Mouse (Mus musculus) hindbrain, embryonic 15.5 days (tissue): Measurements from ENCODE around the gene Lmx1b. TPM values are rescaled to one million over a fixed set of nuclear protein-coding genes. Genes with fewer than 3 reads are reported as not detected.

Experiments
- ATAC-seq: fragments of 200-750 bp; cut with Nextera tagmentation; 2 replicates; pipeline ENCODE4 v1.8.0; 2017; ENCODE audit warnings: low read depth, moderate number of reproducible peaks, moderate TSS enrichment; ENCODE audit not compliant: low FRiP score
- H3K27ac ChIP-seq: fragments of 300-500 bp; sonication (generic); replicated peaks from 2 replicates; pipeline ENCODE4 v1.5.1; 2015; ENCODE audit warnings: mild to moderate bottlenecking, inconsistent platforms
- H3K27me3 ChIP-seq: fragments of 300-500 bp; sonication (generic); 2 replicates; pipeline ENCODE4 v1.6.1; 2015; ENCODE audit warnings: control low read depth, inconsistent platforms
- H3K36me3 ChIP-seq: fragments of 300-500 bp; sonication (generic); 2 replicates; pipeline ENCODE4 v1.6.1; 2015; ENCODE audit warnings: control low read depth, inconsistent platforms
- H3K4me1 ChIP-seq: fragments of 300-500 bp; sonication (generic); replicated peaks from 2 replicates; pipeline ENCODE4 v1.6.1; 2015; ENCODE audit warnings: control low read depth, inconsistent platforms
- H3K4me2 ChIP-seq: fragments of 300-500 bp; sonication (generic); 2 replicates; pipeline ENCODE4 v1.6.1; 2015; ENCODE audit warnings: moderate library complexity, mild to moderate bottlenecking, inconsistent platforms
- H3K4me3 ChIP-seq: fragments of 300-500 bp; sonication (generic); 2 replicates; pipeline ENCODE4 v1.5.1; 2015; ENCODE audit warnings: mild to moderate bottlenecking, inconsistent platforms
- H3K9ac ChIP-seq: fragments of 300-500 bp; sonication (generic); 2 replicates; pipeline ENCODE4 v1.6.1; 2015; ENCODE audit warnings: inconsistent platforms
- H3K9me3 ChIP-seq: fragments of 300-500 bp; sonication (generic); 2 replicates; pipeline ENCODE4 v1.6.1; 2016; ENCODE audit warnings: control low read depth, inconsistent platforms
- WGBS: fragments of 180-500 bp; shearing (Covaris S2); methylation state at CpG from one replicate; pipeline ENCODE4 v1.1.7; 2015; 5-methylcytosine and 5-hydroxymethylcytosine counted together
- polyA plus RNA-seq: library from polyadenylated mRNA; unstranded; fragments of >200 nt; fragmentation: Nextera tagmentation; extraction: Ambion mirVana; gene quantifications from 2 replicates; pipeline ENCODE4 v1.2.1, GENCODE M21; 2015

The Lmx1b gene
- polyA plus RNA-seq, 1 experiment from 2014 or later = 6.2 TPM

- peak overlapping the region; percentile 39 for H3K4me3 ChIP-seq
- WGBS = 2% methylated on average over 42 of the region's 42 CpGs
- no peaks in the 10 kb centered on the region for H3K9me3 ChIP-seq
- H3K9ac ChIP-seq = peak overlapping the region; percentile 32
- H3K36me3 ChIP-seq = no peaks in the 10 kb centered on the region
- peaks cover 88% of the 10 kb centered on the region for H3K27me3 ChIP-seq
- peak overlapping the region; percentile 53 for H3K4me2 ChIP-seq
- peaks cover 17% of the 10 kb centered on the region for H3K4me1 ChIP-seq
- H3K27ac ChIP-seq = peak overlapping the region; percentile 69
- peak; percentile 55; the same call in 1 of the 2 replicates for ATAC-seq
Measured at GRCm38 (mm10) chr2:33642650-33643458, 2.5 kb upstream of the Lmx1b start.

DNA sequence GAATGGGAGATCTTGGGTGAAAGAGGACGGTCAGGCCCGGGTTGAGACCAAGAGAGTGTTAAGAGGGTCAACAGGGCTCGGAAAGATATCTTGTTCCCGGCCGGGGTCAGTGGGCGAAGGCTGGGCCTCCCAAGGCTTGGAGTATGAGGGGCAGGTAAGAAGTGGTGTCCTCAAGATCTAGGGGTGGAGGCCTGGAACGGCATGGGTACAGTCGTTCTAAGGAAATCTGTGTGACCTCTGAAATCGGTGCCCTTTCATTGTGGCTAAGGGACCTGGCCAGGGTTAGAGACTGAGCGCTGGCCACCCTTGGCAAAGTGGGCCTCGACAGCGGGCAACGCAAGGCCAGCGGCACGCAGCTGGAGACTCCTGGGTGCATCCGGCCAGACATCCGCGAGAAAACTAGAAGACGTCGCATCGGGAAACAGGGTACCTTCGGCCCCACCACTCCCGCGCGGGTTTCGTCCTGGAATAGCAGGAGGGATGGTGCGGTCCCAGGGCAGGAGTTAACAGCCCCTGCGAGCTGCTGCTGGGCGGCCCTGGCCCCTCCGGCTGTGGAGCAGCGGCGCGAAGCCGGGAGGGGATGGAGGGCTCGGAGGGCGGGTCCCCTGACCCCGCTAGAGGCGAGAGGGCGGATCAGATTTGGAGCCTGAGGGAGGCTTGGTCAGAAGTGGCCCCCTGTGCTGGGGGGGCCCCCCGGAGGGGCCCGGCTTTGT lies 1.7 kb upstream of the Lmx1b start:
- peak overlapping the region; percentile 39 for H3K4me3 ChIP-seq
- peak overlapping the region; percentile 69 for H3K27ac ChIP-seq
- H3K36me3 ChIP-seq = no peaks in the 10 kb centered on the region
- H3K4me1 ChIP-seq = peaks cover 17% of the 10 kb centered on the region
- WGBS = under 1% methylated on average over 41 of the region's 41 CpGs
- peak overlapping the region; percentile 53 for H3K4me2 ChIP-seq
- no peak for ATAC-seq
- peak overlapping the region; percentile 31 for H3K9ac ChIP-seq
- no peaks in the 10 kb centered on the region for H3K9me3 ChIP-seq
- peaks cover 87% of the 10 kb centered on the region for H3K27me3 ChIP-seq

GRCm38 (mm10) chr2:33640978-33641858 lies 907 bp upstream of the Lmx1b start:
- peaks cover 79% of the 10 kb centered on the region for H3K27me3 ChIP-seq
- WGBS = 2% methylated on average over 45 of the region's 56 CpGs
- peak overlapping the region; percentile 49; the same call in 1 of the 2 replicates for H3K9ac ChIP-seq
- peaks cover 17% of the 10 kb centered on the region for H3K4me1 ChIP-seq
- peak overlapping the region; percentile 39 for H3K4me3 ChIP-seq
- H3K36me3 ChIP-seq = no peaks in the 10 kb centered on the region
- peak; percentile 63; the same call in 1 of the 2 replicates for ATAC-seq
- peak overlapping the region; percentile 53 for H3K4me2 ChIP-seq
- peak overlapping the region; percentile 77 for H3K27ac ChIP-seq
- H3K9me3 ChIP-seq = no peaks in the 10 kb centered on the region

DNA sequence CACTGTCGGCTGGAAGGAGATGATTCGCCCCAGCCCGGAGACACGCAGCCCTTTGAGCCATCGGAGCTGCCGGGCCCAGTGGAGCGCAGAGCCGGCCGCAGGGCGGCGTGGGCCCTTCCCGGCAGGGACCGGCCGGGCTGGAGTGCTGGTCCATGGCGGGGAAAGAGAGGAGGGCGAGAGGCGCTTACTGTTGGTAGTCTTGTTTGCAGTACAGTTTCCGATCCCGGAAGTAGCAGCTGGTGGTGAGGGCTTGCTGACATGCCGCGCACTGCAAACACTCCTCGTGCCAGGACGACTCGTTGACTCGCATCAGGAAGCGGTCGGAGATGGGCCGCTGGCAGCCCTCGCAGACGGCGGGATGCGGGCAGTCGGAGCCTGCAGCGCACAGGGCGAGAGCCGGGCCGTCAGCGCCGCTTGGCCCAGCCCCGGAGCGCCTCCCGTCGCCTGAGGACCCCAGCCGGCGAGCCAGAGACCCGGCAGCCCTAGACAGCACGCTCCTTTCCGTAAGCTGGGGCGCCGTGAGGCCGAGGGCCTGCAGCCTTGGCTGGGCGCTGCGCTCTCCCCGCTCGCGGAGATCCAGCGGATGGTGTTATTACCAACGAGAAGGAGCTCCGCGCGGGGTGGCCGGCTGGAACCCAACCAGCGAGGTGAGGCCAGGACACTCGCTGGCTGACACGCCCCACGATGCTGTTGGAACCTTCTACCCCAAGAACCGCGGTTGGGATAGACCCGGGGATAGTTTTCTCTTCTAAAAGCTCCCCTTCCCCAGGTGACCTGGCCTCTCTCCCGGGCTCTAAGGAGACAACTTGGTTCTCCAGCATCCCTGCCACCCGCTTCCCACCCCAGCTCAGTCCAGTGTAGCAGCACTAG lies 775 bp downstream of the Lmx1b start:
- Histone ChIP-seq H3K4me3 (peak overlapping the region; percentile 39), H3K9ac (peak overlapping the region; percentile 49), H3K36me3 (no peaks in the 10 kb centered on the region), H3K4me1 (peaks cover 17% of the 10 kb centered on the region), H3K4me2 (peak overlapping the region; percentile 53), H3K27ac (peak overlapping the region; percentile 77), H3K27me3 (peaks cover 78% of the 10 kb centered on the region), H3K9me3 (no peaks in the 10 kb centered on the region)
- no peak for ATAC-seq
- WGBS = 1% methylated on average over 71 of the region's 71 CpGs

DNA sequence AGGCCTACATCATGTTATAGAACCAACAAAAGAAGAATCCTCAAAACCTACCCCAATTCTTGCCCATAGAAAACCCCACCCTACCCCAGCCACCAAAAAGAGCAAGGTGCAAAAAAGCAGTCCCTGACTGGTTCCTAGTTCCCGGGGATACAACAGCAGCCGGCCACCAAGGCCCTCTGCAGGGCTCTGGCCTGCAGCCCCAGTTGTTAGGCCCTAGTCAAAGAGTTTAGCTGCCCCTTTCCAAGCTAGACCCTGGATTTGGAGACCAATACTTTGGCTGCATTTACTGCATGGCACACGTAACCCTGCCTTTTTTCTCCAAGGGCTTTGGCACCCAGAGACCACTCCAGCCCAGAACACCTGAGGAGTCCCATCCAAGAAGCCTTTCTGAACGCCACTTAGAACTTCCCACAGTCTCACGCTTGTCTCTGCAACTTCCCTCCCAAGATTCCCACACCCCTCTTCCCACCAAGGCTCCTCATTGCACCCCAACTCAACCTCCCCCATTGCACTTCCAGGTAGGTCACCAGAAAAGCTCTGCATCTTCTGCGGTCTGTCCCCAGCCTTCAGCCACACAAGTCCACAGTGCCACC lies 2.1 kb downstream of the Lmx1b start:
- WGBS = 21% methylated on average over 6 of the region's 6 CpGs
- H3K9ac ChIP-seq = peak overlapping the region; percentile 49
- peaks cover 17% of the 10 kb centered on the region for H3K4me1 ChIP-seq
- peak overlapping the region; percentile 53 for H3K4me2 ChIP-seq
- H3K27ac ChIP-seq = peak overlapping the region; percentile 77
- H3K27me3 ChIP-seq = peaks cover 82% of the 10 kb centered on the region
- peak overlapping the region; percentile 39 for H3K4me3 ChIP-seq
- no peaks in the 10 kb centered on the region for H3K9me3 ChIP-seq
- no peaks in the 10 kb centered on the region for H3K36me3 ChIP-seq
- ATAC-seq = no peak

DNA sequence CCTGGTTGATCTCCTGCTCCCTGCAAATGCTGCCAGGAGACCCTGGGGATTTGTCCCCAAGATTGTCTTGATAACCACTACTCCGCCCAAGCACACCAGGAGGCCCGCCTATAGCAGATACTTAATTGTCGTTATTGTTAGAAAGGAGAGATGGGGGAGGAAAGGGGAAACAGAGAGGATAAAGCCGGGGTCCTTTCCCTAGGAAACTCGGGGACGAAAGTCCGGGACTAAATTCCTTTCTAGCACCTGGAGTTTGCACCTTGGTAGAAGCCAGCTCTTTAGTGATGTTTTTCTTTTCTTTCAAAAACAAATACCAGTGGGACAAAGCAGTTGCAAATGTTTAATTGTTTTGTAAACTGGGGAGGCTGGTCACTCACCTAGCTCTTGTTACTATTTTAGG lies 3.0 kb downstream of the Lmx1b start:
- no peaks in the 10 kb centered on the region for H3K9me3 ChIP-seq
- H3K4me3 ChIP-seq = peak overlapping the region; percentile 39

DNA sequence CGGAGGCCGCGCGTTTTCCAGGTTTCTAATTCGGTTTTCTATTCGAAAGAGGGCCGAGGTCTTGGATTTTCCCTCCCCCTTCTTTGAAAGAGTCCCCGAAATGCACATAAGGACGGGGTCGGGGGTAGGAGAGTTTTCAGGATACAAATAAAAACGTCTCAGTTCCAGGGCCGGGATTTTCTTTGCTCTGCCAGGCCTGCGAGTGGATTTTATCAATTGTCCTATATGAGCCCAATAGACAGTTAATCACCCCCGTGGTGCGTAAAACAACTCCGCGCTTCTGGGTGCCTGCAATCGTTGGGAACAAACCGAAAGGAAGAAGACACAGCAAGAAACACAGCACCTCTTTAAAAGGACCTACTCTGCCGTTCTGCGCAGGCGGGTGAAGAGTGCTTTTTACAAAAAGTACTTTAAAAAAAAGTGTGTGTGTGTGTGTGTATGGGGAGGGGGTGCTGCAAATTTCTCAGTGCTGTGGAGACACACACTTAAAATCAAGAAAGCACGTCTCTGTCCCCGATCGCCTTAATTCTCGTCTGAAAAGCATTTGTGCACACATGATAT lies 3.6 kb downstream of the Lmx1b start:
- ATAC-seq = no peak
- Histone ChIP-seq H3K27me3 (peaks cover 84% of the 10 kb centered on the region), H3K27ac (peak overlapping the region; percentile 65), H3K9ac (0 out of 2 replicates have a peak overlapping the region, but pooled peaks have one; percentile 34), H3K4me1 (peaks cover 19% of the 10 kb centered on the region), H3K36me3 (no peaks in the 10 kb centered on the region), H3K4me3 (peak overlapping the region; percentile 39), H3K9me3 (no peaks in the 10 kb centered on the region), H3K4me2 (peak overlapping the region; percentile 53)
- 2% methylated on average over 26 of the region's 26 CpGs for WGBS

More for the DNA sequence above, 3.0 kb downstream of the Lmx1b start:
- WGBS = 7% methylated on average over 7 of the region's 7 CpGs
- Histone ChIP-seq H3K36me3 (no peaks in the 10 kb centered on the region), H3K4me1 (peaks cover 17% of the 10 kb centered on the region), H3K9ac (peak overlapping the region; percentile 49; the same call in 1 of the 2 replicates), H3K4me2 (peak overlapping the region; percentile 53), H3K27me3 (peaks cover 82% of the 10 kb centered on the region), H3K27ac (peak overlapping the region; percentile 44; the same call in 1 of the 2 replicates)
- no peak for ATAC-seq

DNA sequence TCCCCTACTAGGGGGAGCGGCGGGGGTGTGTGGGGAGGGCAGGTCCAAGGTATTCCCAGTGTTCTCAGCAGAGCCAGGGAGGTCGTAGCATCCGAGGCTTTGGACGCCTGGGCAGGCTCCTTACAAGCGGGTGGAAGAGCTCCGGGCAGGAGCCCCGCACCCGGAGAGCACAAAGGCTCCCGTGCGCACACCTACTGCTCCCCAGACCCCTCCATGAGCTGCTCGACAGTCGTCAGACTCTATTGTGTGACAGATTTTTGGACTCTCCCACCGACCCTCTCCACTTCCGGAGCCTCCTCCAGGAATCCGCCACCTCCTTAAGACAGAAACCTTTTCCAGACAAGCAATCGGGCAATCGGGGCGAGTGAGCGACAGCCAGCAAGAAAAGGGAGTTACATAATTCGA lies 4.2 kb downstream of the Lmx1b start:
- H3K27me3 ChIP-seq = peaks cover 85% of the 10 kb centered on the region
- peak overlapping the region; percentile 39 for H3K4me3 ChIP-seq
- H3K27ac ChIP-seq = peak overlapping the region; percentile 65
- ATAC-seq = no peak
- H3K9ac ChIP-seq = peak overlapping the region; percentile 34
- H3K36me3 ChIP-seq = no peaks in the 10 kb centered on the region
- no peaks in the 10 kb centered on the region for H3K9me3 ChIP-seq
- peaks cover 25% of the 10 kb centered on the region for H3K4me1 ChIP-seq
- under 1% methylated on average over 21 of the region's 21 CpGs for WGBS
- H3K4me2 ChIP-seq = peak overlapping the region; percentile 53

DNA sequence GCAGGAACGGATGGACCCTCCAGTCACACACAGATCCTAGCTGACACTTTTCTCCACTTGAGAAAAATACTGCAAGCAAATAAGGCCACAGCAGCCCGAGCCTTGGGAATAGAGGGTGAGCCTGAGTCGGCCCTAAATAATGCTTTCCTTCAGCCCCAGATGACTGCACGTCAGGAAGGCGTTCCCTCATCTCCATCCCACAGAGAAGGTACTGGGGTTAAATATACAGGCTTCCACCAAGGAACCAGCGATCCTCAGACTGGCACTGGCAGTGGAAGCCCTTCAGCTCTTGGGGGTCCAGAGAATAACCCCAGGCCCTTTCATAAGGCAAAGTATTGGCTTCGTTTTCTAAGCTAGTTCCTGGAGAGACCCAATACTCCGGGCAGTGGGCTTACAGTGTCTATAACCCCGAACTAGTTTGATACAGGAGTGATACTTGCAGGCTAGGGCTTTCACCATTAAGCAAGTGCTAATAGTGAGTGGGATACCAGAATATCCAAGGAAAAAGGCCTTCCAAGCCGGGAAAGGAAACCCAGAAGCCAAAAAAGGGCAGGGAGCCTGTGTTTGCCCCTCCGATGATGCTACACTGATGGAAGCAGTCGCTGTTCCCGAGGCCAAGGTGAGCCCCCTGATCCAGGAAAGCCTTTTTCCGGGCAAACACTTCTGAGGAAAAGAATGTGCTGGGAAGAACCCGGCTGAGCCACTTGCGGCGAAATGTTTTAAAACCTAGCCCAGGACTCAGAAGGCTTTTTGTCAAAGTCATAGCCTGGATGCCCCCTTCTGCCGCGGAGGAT lies 4.8 kb downstream of the Lmx1b start:
- peak overlapping the region; percentile 34 for H3K9ac ChIP-seq

More for the DNA sequence above, 4.8 kb downstream of the Lmx1b start:
- Histone ChIP-seq H3K4me1 (peaks cover 21% of the 10 kb centered on the region), H3K9me3 (no peaks in the 10 kb centered on the region), H3K27me3 (peaks cover 81% of the 10 kb centered on the region), H3K27ac (peak overlapping the region; percentile 65), H3K4me3 (peak overlapping the region; percentile 39), H3K4me2 (peak overlapping the region; percentile 53), H3K36me3 (no peaks in the 10 kb centered on the region)
- WGBS = 4% methylated on average over 19 of the region's 19 CpGs
- no peak for ATAC-seq
